Mouse (Mus musculus) stomach, embryonic 16.5 days (tissue): ENCODE data around the gene Myo1d. TPM values are rescaled to one million over a fixed set of nuclear protein-coding genes. Genes with fewer than 3 reads are reported as not detected.

Source experiments
- ATAC-seq: fragments of 200-750 bp; cut with Nextera tagmentation; 2 replicates; pipeline ENCODE4 v1.8.0; 2017; ENCODE audit warnings: moderate number of reproducible peaks, moderate TSS enrichment; ENCODE audit not compliant: insufficient read depth, low FRiP score
- H3K27ac ChIP-seq: fragments of 300-500 bp; sonication (generic); 2 replicates; pipeline ENCODE4 v1.5.1; 2014; ENCODE audit warnings: low read length
- H3K27me3 ChIP-seq: fragments of 300-500 bp; sonication (generic); 2 replicates; pipeline ENCODE4 v1.6.1; 2014; ENCODE audit warnings: low read length, control low read depth, mixed read lengths; ENCODE audit not compliant: control insufficient read depth, insufficient read depth
- H3K36me3 ChIP-seq: fragments of 300-500 bp; sonication (generic); 2 replicates; pipeline ENCODE4 v1.6.1; 2014; ENCODE audit warnings: low read length; ENCODE audit not compliant: control insufficient read depth, insufficient read depth
- H3K4me1 ChIP-seq: fragments of 300-500 bp; sonication (generic); 2 replicates; pipeline ENCODE4 v1.6.1; 2014; ENCODE audit warnings: low read length, control low read depth, mixed read lengths; ENCODE audit not compliant: control insufficient read depth, insufficient read depth
- H3K4me2 ChIP-seq: fragments of 300-500 bp; sonication (generic); 2 replicates; pipeline ENCODE4 v1.6.1; 2014; ENCODE audit warnings: low read depth, low read length, mixed read lengths
- H3K4me3 ChIP-seq: fragments of 300-500 bp; sonication (generic); replicated peaks from 2 replicates; pipeline ENCODE4 v1.5.1; 2014; ENCODE audit warnings: mild to moderate bottlenecking, low read length
- H3K9ac ChIP-seq: fragments of 300-500 bp; sonication (generic); 2 replicates; pipeline ENCODE4 v1.6.1; 2014; ENCODE audit warnings: low read length
- H3K9me3 ChIP-seq: fragments of 300-500 bp; sonication (generic); replicated peaks from 2 replicates; pipeline ENCODE4 v1.6.1; 2016; ENCODE audit warnings: low read length, control low read depth; ENCODE audit not compliant: control insufficient read depth
- WGBS: fragments of 180-500 bp; shearing (Covaris S2); extraction: QIAGEN DNeasy Blood & Tissue Kit; methylation state at CpG from one replicate; pipeline ENCODE4 v1.1.7; 2014; 5-methylcytosine and 5-hydroxymethylcytosine counted together
- polyA plus RNA-seq: library from polyadenylated mRNA; unstranded; fragments of >200 nt; fragmentation: Nextera tagmentation; extraction: Ambion mirVana; gene quantifications from 2 replicates; pipeline ENCODE4 v1.2.1, GENCODE M21; 2015

Myo1d gene
- polyA plus RNA-seq: 31.7 and 33.8 TPM in 2 replicates

GRCm38 (mm10) chr11:80779527-80780344, at the start of gene Myo1d:
Myo1d (minus strand) TSS chr11:80780025.
- H3K27ac ChIP-seq: peak within 1 kb of the TSS; percentile 91
- H3K36me3 ChIP-seq: no peaks in the 10 kb centered on the region
- peaks cover 6% of the 10 kb centered on the region; the same call in 1 of the 2 replicates for H3K4me1 ChIP-seq
- H3K27me3 ChIP-seq: no peaks in the 10 kb centered on the region
- H3K4me2 ChIP-seq: peak within 1 kb of the TSS; percentile 76
- peak; percentile 94 for ATAC-seq
- WGBS: 1% methylated on average over 87 of the region's 87 CpGs
- no peaks in the 10 kb centered on the region for H3K9me3 ChIP-seq
- H3K9ac ChIP-seq: peak within 1 kb of the TSS; percentile 83
- H3K4me3 ChIP-seq: peak within 1 kb of the TSS; percentile 80

GRCm38 (mm10) chr11:80821794-80822193, 42.0 kb upstream of the Myo1d start:
- ATAC-seq: no peak
- Histone ChIP-seq H3K4me1 (peaks cover 7% of the 10 kb centered on the region), H3K9ac (no peak overlapping the region), H3K4me2 (no peak overlapping the region), H3K36me3 (peaks cover 10% of the 10 kb centered on the region; the same call in 1 of the 2 replicates), H3K27ac (no peak overlapping the region), H3K9me3 (no peaks in the 10 kb centered on the region), H3K4me3 (no peak overlapping the region), H3K27me3 (no peaks in the 10 kb centered on the region)
- WGBS: 82% methylated on average over 9 of the region's 9 CpGs

- no peaks in the 10 kb centered on the region for H3K9me3 ChIP-seq
- 50% methylated on average over 14 of the region's 14 CpGs for WGBS
- H3K4me2 ChIP-seq: no peak overlapping the region; the same call in 1 of the 2 replicates
- no peak for ATAC-seq
- H3K36me3 ChIP-seq: peaks cover 10% of the 10 kb centered on the region; the same call in 1 of the 2 replicates
- peak overlapping the region; percentile 46 for H3K27ac ChIP-seq
- no peaks in the 10 kb centered on the region for H3K27me3 ChIP-seq
- peaks cover 7% of the 10 kb centered on the region for H3K4me1 ChIP-seq
- no peak overlapping the region for H3K9ac ChIP-seq
- no peak overlapping the region for H3K4me3 ChIP-seq
Measured at GRCm38 (mm10) chr11:80821296-80821695, 41.5 kb upstream of the Myo1d start.

GRCm38 (mm10) chr11:80820085-80820484, 40.3 kb upstream of the Myo1d start:
- Histone ChIP-seq H3K36me3 (peaks cover 10% of the 10 kb centered on the region; the same call in 1 of the 2 replicates), H3K27ac (peak overlapping the region; percentile 90), H3K27me3 (no peaks in the 10 kb centered on the region), H3K4me1 (peaks cover 7% of the 10 kb centered on the region), H3K9me3 (no peaks in the 10 kb centered on the region), H3K4me3 (no peak overlapping the region), H3K4me2 (no peak overlapping the region), H3K9ac (0 out of 2 replicates have a peak overlapping the region, but pooled peaks have one; percentile 35)
- WGBS: 71% methylated on average over 3 of the region's 3 CpGs
- peak; percentile 94 for ATAC-seq

GRCm38 (mm10) chr11:80818060-80818697, 38.4 kb upstream of the Myo1d start:
- Histone ChIP-seq H3K4me3 (no peak overlapping the region), H3K9ac (peak overlapping the region; percentile 7; the same call in 1 of the 2 replicates), H3K27ac (peak overlapping the region; percentile 90), H3K4me1 (peaks cover 7% of the 10 kb centered on the region), H3K4me2 (peak overlapping the region; percentile 18), H3K36me3 (peaks cover 10% of the 10 kb centered on the region), H3K9me3 (no peaks in the 10 kb centered on the region), H3K27me3 (no peaks in the 10 kb centered on the region)
- ATAC-seq: peak; percentile 37; the same call in 1 of the 2 replicates
- WGBS: 33% methylated on average over 11 of the region's 11 CpGs

- H3K9me3 ChIP-seq: no peaks in the 10 kb centered on the region
- H3K27me3 ChIP-seq: no peaks in the 10 kb centered on the region
- no peak overlapping the region for H3K4me2 ChIP-seq
- H3K4me1 ChIP-seq: peaks cover 14% of the 10 kb centered on the region
- no peak for ATAC-seq
- no peak overlapping the region for H3K9ac ChIP-seq
- 89% methylated on average over 7 of the region's 7 CpGs for WGBS
- H3K36me3 ChIP-seq: peaks cover 5% of the 10 kb centered on the region; the same call in 1 of the 2 replicates
- H3K27ac ChIP-seq: no peak overlapping the region
- H3K4me3 ChIP-seq: no peak overlapping the region
Measured at GRCm38 (mm10) chr11:80815354-80815753, 35.5 kb upstream of the Myo1d start.

- 12% methylated on average over 5 of the region's 5 CpGs for WGBS
- H3K27ac ChIP-seq: 0 out of 2 replicates have a peak overlapping the region, but pooled peaks have one; percentile 1
Measured at GRCm38 (mm10) chr11:80811156-80811555, 31.3 kb upstream of the Myo1d start.

GRCm38 (mm10) chr11:80809993-80810821, 30.4 kb upstream of the Myo1d start, which contains the start of gene Tmem98:
Tmem98 (plus strand) TSS chr11:80810175.
- Histone ChIP-seq H3K4me1 (peaks cover 16% of the 10 kb centered on the region), H3K4me2 (peak within 1 kb of the TSS; percentile 80), H3K27me3 (no peaks in the 10 kb centered on the region), H3K36me3 (no peaks in the 10 kb centered on the region; the same call in 1 of the 2 replicates), H3K9ac (peak within 1 kb of the TSS; percentile 91), H3K4me3 (peak within 1 kb of the TSS; percentile 63), H3K27ac (peak within 1 kb of the TSS; percentile 90), H3K9me3 (no peaks in the 10 kb centered on the region)
- ATAC-seq: peak; percentile 82
- 1% methylated on average over 52 of the region's 54 CpGs for WGBS

More at GRCm38 (mm10) chr11:80811156-80811555, 31.3 kb upstream of the Myo1d start:
- no peaks in the 10 kb centered on the region for H3K9me3 ChIP-seq
- no peaks in the 10 kb centered on the region; the same call in 1 of the 2 replicates for H3K36me3 ChIP-seq
- H3K4me1 ChIP-seq: peaks cover 16% of the 10 kb centered on the region
- peak overlapping the region; percentile 91 for H3K9ac ChIP-seq
- peak overlapping the region; percentile 80 for H3K4me2 ChIP-seq
- ATAC-seq: no peak
- H3K27me3 ChIP-seq: no peaks in the 10 kb centered on the region
- H3K4me3 ChIP-seq: peak overlapping the region; percentile 63
